Mouse (Mus musculus): ENCODE results near the gene Wdr93. TPM values are rescaled to one million over a fixed set of nuclear protein-coding genes. Genes with fewer than 3 reads are reported as not detected.

Wdr93 gene
- not detected in 2 replicates for polyA plus RNA-seq (2015; fragmentation: Nextera tagmentation; extraction: Ambion mirVana)

GRCm38 (mm10) chr7:79742659-79743536, at the start of gene Wdr93, which contains the start of gene Pex11a:
Gene Wdr93, plus strand, starts transcription at chr7:79743163.
Gene Pex11a, minus strand, starts transcription at chr7:79743131.

GRCm38 (mm10) chr7:79715187-79715981, 27.6 kb upstream of the Wdr93 start, which contains the start of gene Kif7:
Gene Kif7, minus strand, starts transcription at chr7:79715720.

GRCm38 (mm10) chr7:79732622-79733021, 10.3 kb upstream of the Wdr93 start, which contains the start of gene Plin1:
Gene Plin1, minus strand, starts transcription at chr7:79732903.

GRCm38 (mm10) chr7:79793688-79794087, 50.7 kb downstream of the Wdr93 start, which contains the start of gene Mesp1:
Gene Mesp1, minus strand, starts transcription at chr7:79793788.

GRCm38 (mm10) chr7:79810611-79811506, 67.9 kb downstream of the Wdr93 start, which contains the start of gene Mesp2:
Gene Mesp2, plus strand, starts transcription at chr7:79810727.

Other genes starting within 250 kb of the Wdr93 start
- 0.25 and 0.34 TPM in 2 replicates for gene Rhcg, start 125.5 kb upstream of the Wdr93 start, polyA plus RNA-seq (2015; fragmentation: Nextera tagmentation; extraction: Ambion mirVana)
- 7.7 and 8.4 TPM in 2 replicates for gene Ticrr, start 83.0 kb upstream of the Wdr93 start, polyA plus RNA-seq (2015; fragmentation: Nextera tagmentation; extraction: Ambion mirVana)
- gene Kif7, start 27.4 kb upstream of the Wdr93 start, polyA plus RNA-seq (2015; fragmentation: Nextera tagmentation; extraction: Ambion mirVana): 0.60 and 1.1 TPM in 2 replicates
- 0.06 TPM in 1 of 2 replicates, not detected in the other for gene Plin1, start 10.3 kb upstream of the Wdr93 start, polyA plus RNA-seq (2015; fragmentation: Nextera tagmentation; extraction: Ambion mirVana)
- 2.5 and 4.8 TPM in 2 replicates for gene Pex11a, start within 50 bp of the Wdr93 start, polyA plus RNA-seq (2015; fragmentation: Nextera tagmentation; extraction: Ambion mirVana)
- not detected in 2 replicates for gene Mesp1, start 50.6 kb downstream of the Wdr93 start, polyA plus RNA-seq (2015; fragmentation: Nextera tagmentation; extraction: Ambion mirVana)
- gene Mesp2, start 67.6 kb downstream of the Wdr93 start, polyA plus RNA-seq (2015; fragmentation: Nextera tagmentation; extraction: Ambion mirVana): 0.06 and 0.49 TPM in 2 replicates
- gene Anpep, start 117.9 kb downstream of the Wdr93 start, polyA plus RNA-seq (2015; fragmentation: Nextera tagmentation; extraction: Ambion mirVana): 5.6 and 5.8 TPM in 2 replicates
- gene Ap3s2, start 177.5 kb downstream of the Wdr93 start, polyA plus RNA-seq (2015; fragmentation: Nextera tagmentation; extraction: Ambion mirVana): 10.5 and 11.7 TPM in 2 replicates
- gene Arpin, start 192.2 kb downstream of the Wdr93 start, polyA plus RNA-seq (2015; fragmentation: Nextera tagmentation; extraction: Ambion mirVana): 4.0 and 4.9 TPM in 2 replicates

Measured in spleen, postnatal 0 days (tissue).